Mouse (Mus musculus) forebrain, embryonic 13.5 days (tissue): ENCODE data around the gene Uhrf1. TPM values are rescaled to one million over a fixed set of nuclear protein-coding genes. Genes with fewer than 3 reads are reported as not detected.
"Not testable (repeated sequence)": the region's sequence is repeated elsewhere in the genome, so short reads cannot be mapped to it uniquely, and the experiment has no call there.

Source experiments
- ATAC-seq: fragments of 200-750 bp; cut with Nextera tagmentation; 2 replicates; pipeline ENCODE4 v1.8.0; 2017
- H3K27ac ChIP-seq: fragments of 300-500 bp; sonication (generic); 2 replicates; pipeline ENCODE4 v1.5.1; 2015; ENCODE audit warnings: inconsistent platforms, mild to moderate bottlenecking, moderate library complexity
- H3K27me3 ChIP-seq: fragments of 300-500 bp; sonication (generic); 2 replicates; pipeline ENCODE4 v1.6.1; 2015; ENCODE audit warnings: mild to moderate bottlenecking, inconsistent platforms
- H3K36me3 ChIP-seq: fragments of 300-500 bp; sonication (generic); 2 replicates; pipeline ENCODE4 v1.6.1; 2015; ENCODE audit warnings: mild to moderate bottlenecking, inconsistent platforms; ENCODE audit not compliant: poor library complexity, severe bottlenecking
- H3K4me1 ChIP-seq: fragments of 300-500 bp; sonication (generic); 2 replicates; pipeline ENCODE4 v1.6.1; 2015; ENCODE audit warnings: inconsistent platforms
- H3K4me2 ChIP-seq: fragments of 300-500 bp; sonication (generic); 2 replicates; pipeline ENCODE4 v1.6.1; 2015; ENCODE audit warnings: inconsistent platforms, mild to moderate bottlenecking, moderate library complexity
- H3K4me3 ChIP-seq: fragments of 300-500 bp; sonication (generic); 2 replicates; pipeline ENCODE4 v1.5.1; 2015; ENCODE audit warnings: mild to moderate bottlenecking, inconsistent platforms
- H3K9ac ChIP-seq: fragments of 300-500 bp; sonication (generic); 2 replicates; pipeline ENCODE4 v1.6.1; 2015; ENCODE audit warnings: mild to moderate bottlenecking, inconsistent platforms
- H3K9me3 ChIP-seq: fragments of 300-500 bp; sonication (generic); replicated peaks from 2 replicates; pipeline ENCODE4 v1.6.1; 2016; ENCODE audit warnings: inconsistent platforms
- WGBS: fragments of 180-500 bp; shearing (Covaris S2); methylation state at CpG from one replicate; pipeline ENCODE4 v1.1.7; 2015; 5-methylcytosine and 5-hydroxymethylcytosine counted together
- polyA plus RNA-seq: library from polyadenylated mRNA; unstranded; fragments of >200 nt; fragmentation: Nextera tagmentation; extraction: Ambion mirVana; gene quantifications from 2 replicates; pipeline ENCODE4 v1.2.1, GENCODE M21; 2015

Gene Uhrf1
- 119 and 138 TPM in 2 replicates for polyA plus RNA-seq

- H3K27me3 ChIP-seq = no peaks in the 10 kb centered on the region
- H3K4me2 ChIP-seq = peak within 1 kb of the TSS; percentile 97
- H3K9ac ChIP-seq = peak within 1 kb of the TSS; percentile 79
- H3K4me3 ChIP-seq = peak within 1 kb of the TSS; percentile 73
- H3K4me1 ChIP-seq = peaks cover 50% of the 10 kb centered on the region
- H3K27ac ChIP-seq = peak within 1 kb of the TSS; percentile 87
- under 1% methylated on average over 43 of the region's 43 CpGs for WGBS
- H3K9me3 ChIP-seq = no peaks in the 10 kb centered on the region
- peaks cover 27% of the 10 kb centered on the region for H3K36me3 ChIP-seq
- peak; percentile 73 for ATAC-seq
Observed at GRCm38 (mm10) chr17:56303160-56303846, at the start of gene Uhrf1. Uhrf1 (plus strand) TSS chr17:56303321.

GRCm38 (mm10) chr17:56254695-56255094, 48.4 kb upstream of the Uhrf1 start:
- Histone ChIP-seq H3K4me2 (no peak overlapping the region), H3K27ac (no peak overlapping the region), H3K4me1 (peaks cover 43% of the 10 kb centered on the region), H3K27me3 (no peaks in the 10 kb centered on the region), H3K9ac (no peak overlapping the region), H3K4me3 (no peak overlapping the region), H3K36me3 (peaks cover 22% of the 10 kb centered on the region), H3K9me3 (no peaks in the 10 kb centered on the region)
- ATAC-seq = no peak
- WGBS = 77% methylated on average over 4 of the region's 4 CpGs

DNA sequence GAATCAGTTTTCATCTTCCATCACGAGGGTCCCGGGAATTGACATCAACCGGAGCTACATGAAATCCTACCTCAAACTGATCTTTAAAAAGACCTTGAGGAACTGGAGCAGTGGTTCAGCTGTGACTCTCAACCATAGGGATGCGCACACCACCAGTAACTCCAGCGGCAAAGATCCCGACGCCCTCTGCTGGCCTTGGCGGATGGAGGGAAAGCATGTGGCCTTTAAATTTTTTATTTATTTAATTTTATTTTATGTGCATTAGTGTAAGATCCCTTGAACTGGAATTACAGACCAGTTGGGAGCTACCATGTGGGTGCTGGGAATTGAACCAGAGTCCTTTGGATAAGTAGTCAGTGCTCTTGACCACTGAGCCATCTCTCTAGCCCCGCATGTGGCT, 47.7 kb upstream of the Uhrf1 start:
- H3K27me3 ChIP-seq = no peaks in the 10 kb centered on the region
- peak overlapping the region; percentile 31 for H3K9ac ChIP-seq
- ATAC-seq = 0 out of 2 replicates have a peak, but pooled peaks have one; percentile 1
- peak overlapping the region; percentile 77 for H3K4me2 ChIP-seq
- H3K9me3 ChIP-seq = no peaks in the 10 kb centered on the region
- peak overlapping the region; percentile 46 for H3K27ac ChIP-seq
- 25% methylated on average over 9 of the region's 9 CpGs for WGBS
- H3K4me3 ChIP-seq = peak overlapping the region; percentile 72
- H3K4me1 ChIP-seq = peaks cover 50% of the 10 kb centered on the region
- H3K36me3 ChIP-seq = peaks cover 29% of the 10 kb centered on the region

DNA sequence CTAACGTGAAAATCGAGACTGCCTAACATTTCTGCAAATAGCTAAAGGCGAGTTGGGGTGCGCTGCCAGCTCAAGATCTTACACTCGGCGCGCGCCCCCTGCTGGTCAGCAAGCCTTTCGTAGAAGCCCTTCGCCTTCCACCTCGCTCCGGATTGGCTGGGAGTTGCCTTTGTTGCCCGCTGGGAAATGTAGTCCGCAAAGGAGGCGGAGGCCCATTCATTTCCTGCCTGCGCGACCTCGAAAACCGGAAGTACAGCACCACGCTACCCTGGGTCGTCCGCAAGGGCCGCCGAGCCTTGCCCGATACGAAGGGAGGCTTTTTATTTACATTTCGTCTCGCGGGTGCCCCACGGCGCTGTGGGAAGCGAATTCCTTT, 47.3 kb upstream of the Uhrf1 start:
- peak overlapping the region; percentile 72 for H3K4me3 ChIP-seq
- ATAC-seq = peak; percentile 94
- peak overlapping the region; percentile 91 for H3K27ac ChIP-seq
- peak overlapping the region; percentile 52 for H3K9ac ChIP-seq
- no peaks in the 10 kb centered on the region for H3K27me3 ChIP-seq
- no peaks in the 10 kb centered on the region for H3K9me3 ChIP-seq
- peaks cover 49% of the 10 kb centered on the region for H3K4me1 ChIP-seq
- H3K4me2 ChIP-seq = peak overlapping the region; percentile 77
- WGBS = under 1% methylated on average over 32 of the region's 32 CpGs
- peaks cover 33% of the 10 kb centered on the region for H3K36me3 ChIP-seq

GRCm38 (mm10) chr17:56256239-56256881, 46.8 kb upstream of the Uhrf1 start, which contains the start of gene Fem1a:
Fem1a (plus strand) TSS chr17:56256810.
- peak within 1 kb of the TSS; percentile 99 for H3K4me2 ChIP-seq
- H3K27me3 ChIP-seq = no peaks in the 10 kb centered on the region
- peak within 1 kb of the TSS; percentile 76 for H3K9ac ChIP-seq
- peak within 1 kb of the TSS; percentile 72 for H3K4me3 ChIP-seq
- under 1% methylated on average over 28 of the region's 28 CpGs for WGBS
- H3K4me1 ChIP-seq = peaks cover 50% of the 10 kb centered on the region
- H3K36me3 ChIP-seq = peaks cover 38% of the 10 kb centered on the region
- no peaks in the 10 kb centered on the region for H3K9me3 ChIP-seq
- ATAC-seq = peak; percentile 94
- H3K27ac ChIP-seq = peak within 1 kb of the TSS; percentile 91

GRCm38 (mm10) chr17:56257181-56257894, 45.8 kb upstream of the Uhrf1 start:
- H3K27me3 ChIP-seq = no peaks in the 10 kb centered on the region
- no peak for ATAC-seq
- peaks cover 50% of the 10 kb centered on the region for H3K4me1 ChIP-seq
- H3K4me2 ChIP-seq = peak overlapping the region; percentile 99
- H3K36me3 ChIP-seq = peaks cover 48% of the 10 kb centered on the region
- WGBS = 11% methylated on average over 55 of the region's 58 CpGs
- peak overlapping the region; percentile 72 for H3K4me3 ChIP-seq
- H3K9ac ChIP-seq = peak overlapping the region; percentile 76
- no peak overlapping the region for H3K27ac ChIP-seq
- H3K9me3 ChIP-seq = no peaks in the 10 kb centered on the region

- 93% methylated on average over 19 of the region's 19 CpGs for WGBS
- ATAC-seq, H3K9ac ChIP-seq, H3K27me3 ChIP-seq, H3K9me3 ChIP-seq, H3K27ac ChIP-seq: not testable (repeated sequence)
- peaks cover 58% of the 10 kb centered on the region for H3K36me3 ChIP-seq
- H3K4me1 ChIP-seq = peaks cover 54% of the 10 kb centered on the region
- H3K4me3 ChIP-seq = 0 out of 2 replicates have a peak overlapping the region, but pooled peaks have one; percentile 72
- H3K4me2 ChIP-seq = peak overlapping the region; percentile 99
Observed at GRCm38 (mm10) chr17:56258269-56258668, 44.9 kb upstream of the Uhrf1 start.

- H3K4me3 ChIP-seq, H3K27me3 ChIP-seq, H3K9me3 ChIP-seq, ATAC-seq, H3K27ac ChIP-seq: not testable (repeated sequence)
- Histone ChIP-seq H3K9ac (peak overlapping the region; percentile 30; the same call in 1 of the 2 replicates), H3K36me3 (peaks cover 58% of the 10 kb centered on the region), H3K4me2 (0 out of 2 replicates have a peak overlapping the region, but pooled peaks have one; percentile 8), H3K4me1 (peaks cover 54% of the 10 kb centered on the region)
- 84% methylated on average over 2 of the region's 2 CpGs for WGBS
Observed at GRCm38 (mm10) chr17:56258812-56259211, 44.3 kb upstream of the Uhrf1 start.

DNA sequence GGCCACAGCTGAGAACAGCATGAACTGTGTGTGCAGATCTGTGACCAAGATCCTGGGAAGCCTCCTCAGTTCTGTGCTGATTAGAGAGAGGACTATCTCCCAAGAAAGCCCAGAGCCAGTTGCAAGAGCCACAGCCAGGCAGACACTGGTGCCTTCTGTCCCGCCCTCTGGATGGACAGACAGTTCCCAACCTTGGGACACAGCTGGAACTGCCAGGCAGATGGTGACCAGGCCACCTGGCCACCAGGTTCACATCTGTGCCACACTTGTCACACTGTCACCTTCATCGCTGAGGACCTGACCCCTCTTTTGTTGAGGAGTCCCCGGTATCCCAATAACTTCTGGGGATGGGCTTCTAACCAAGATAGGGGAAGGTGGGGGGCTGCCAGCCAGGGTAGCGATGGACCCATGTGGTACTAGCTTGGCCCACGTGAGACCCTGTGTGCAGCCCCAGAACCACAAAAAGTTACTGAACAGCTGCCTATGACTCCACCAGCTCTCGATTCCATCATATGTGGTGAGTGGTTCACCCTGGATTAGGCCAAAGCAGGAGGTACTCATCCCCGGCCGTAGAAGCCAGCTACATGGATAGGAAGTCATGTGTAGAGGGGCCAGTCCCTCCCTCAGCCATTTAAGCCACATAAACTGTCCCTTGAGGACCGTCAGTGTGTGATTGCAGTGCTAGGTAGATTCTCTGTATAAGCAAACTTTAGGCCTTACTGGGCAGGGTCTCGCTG, 43.7 kb upstream of the Uhrf1 start:
- H3K4me1 ChIP-seq = peaks cover 58% of the 10 kb centered on the region
- no peak overlapping the region for H3K4me3 ChIP-seq

DNA sequence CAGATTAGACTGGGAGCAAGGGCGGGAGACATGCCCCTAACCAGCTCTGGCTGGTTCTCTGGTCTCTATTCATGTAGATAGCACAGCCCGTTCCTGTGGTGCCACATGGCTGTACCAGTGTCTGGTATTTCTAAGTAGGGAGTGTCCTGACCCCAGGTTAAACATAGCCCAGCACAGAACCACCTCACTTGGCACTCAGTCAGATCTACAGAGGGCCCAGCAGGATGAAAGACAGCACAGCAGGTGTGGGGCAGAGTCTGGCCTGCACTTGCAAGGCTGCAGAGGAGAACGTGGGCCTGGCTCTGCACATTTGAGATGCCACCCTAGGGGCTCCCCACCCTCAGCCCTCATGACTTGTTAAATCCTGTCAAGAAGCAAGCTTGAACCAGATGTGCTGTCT, 42.0 kb upstream of the Uhrf1 start:
- Histone ChIP-seq H3K27me3 (no peaks in the 10 kb centered on the region), H3K4me3 (no peak overlapping the region), H3K4me2 (no peak overlapping the region), H3K27ac (no peak overlapping the region), H3K36me3 (peaks cover 66% of the 10 kb centered on the region), H3K4me1 (peaks cover 52% of the 10 kb centered on the region), H3K9ac (no peak overlapping the region), H3K9me3 (no peaks in the 10 kb centered on the region)
- 78% methylated on average over 3 of the region's 3 CpGs for WGBS
- ATAC-seq = no peak

More for the DNA sequence above, 43.7 kb upstream of the Uhrf1 start:
- Histone ChIP-seq H3K9ac (peak overlapping the region; percentile 30), H3K9me3 (no peaks in the 10 kb centered on the region), H3K36me3 (peaks cover 58% of the 10 kb centered on the region), H3K27ac (no peak overlapping the region), H3K4me2 (peak overlapping the region; percentile 16; the same call in 1 of the 2 replicates), H3K27me3 (no peaks in the 10 kb centered on the region)
- ATAC-seq = no peak
- 89% methylated on average over 10 of the region's 10 CpGs for WGBS

GRCm38 (mm10) chr17:56262645-56263094, 40.5 kb upstream of the Uhrf1 start:
- no peak for ATAC-seq
- peak overlapping the region; percentile 37; the same call in 1 of the 2 replicates for H3K9ac ChIP-seq

More at GRCm38 (mm10) chr17:56262645-56263094, 40.5 kb upstream of the Uhrf1 start:
- 85% methylated on average over 3 of the region's 3 CpGs for WGBS
- H3K27me3 ChIP-seq = no peaks in the 10 kb centered on the region
- no peak overlapping the region for H3K27ac ChIP-seq
- H3K4me3 ChIP-seq = no peak overlapping the region
- peaks cover 64% of the 10 kb centered on the region for H3K36me3 ChIP-seq
- peaks cover 45% of the 10 kb centered on the region for H3K4me1 ChIP-seq
- no peaks in the 10 kb centered on the region for H3K9me3 ChIP-seq
- H3K4me2 ChIP-seq = no peak overlapping the region
